Mouse (Mus musculus) forebrain, embryonic 15.5 days (tissue): Measurements from ENCODE around the gene Megf11. TPM values are rescaled to one million over a fixed set of nuclear protein-coding genes. Genes with fewer than 3 reads are reported as not detected.
"Not testable (repeated sequence)": the region's sequence is repeated elsewhere in the genome, so short reads cannot be mapped to it uniquely, and the experiment has no call there.

Experiments used
- ATAC-seq: fragments of 200-750 bp; cut with Nextera tagmentation; replicated peaks from 2 replicates; pipeline ENCODE4 v1.8.0; 2017; ENCODE audit warnings: mild to moderate bottlenecking, moderate TSS enrichment, moderate library complexity
- H3K27ac ChIP-seq: fragments of 300-500 bp; sonication (generic); replicated peaks from 2 replicates; pipeline ENCODE4 v1.5.1; 2015; ENCODE audit warnings: mild to moderate bottlenecking, inconsistent platforms
- H3K27me3 ChIP-seq: fragments of 300-500 bp; sonication (generic); 2 replicates; pipeline ENCODE4 v1.6.1; 2015; ENCODE audit warnings: inconsistent platforms
- H3K36me3 ChIP-seq: fragments of 300-500 bp; sonication (generic); 2 replicates; pipeline ENCODE4 v1.6.1; 2015; ENCODE audit warnings: mild to moderate bottlenecking, inconsistent platforms
- H3K4me1 ChIP-seq: fragments of 300-500 bp; sonication (generic); 2 replicates; pipeline ENCODE4 v1.6.1; 2015; ENCODE audit warnings: inconsistent platforms
- H3K4me2 ChIP-seq: fragments of 300-500 bp; sonication (generic); replicated peaks from 2 replicates; pipeline ENCODE4 v1.6.1; 2015; ENCODE audit warnings: mild to moderate bottlenecking, inconsistent platforms
- H3K4me3 ChIP-seq: fragments of 300-500 bp; sonication (generic); 2 replicates; pipeline ENCODE4 v1.5.1; 2015; ENCODE audit warnings: mild to moderate bottlenecking, inconsistent platforms
- H3K9ac ChIP-seq: fragments of 300-500 bp; sonication (generic); replicated peaks from 2 replicates; pipeline ENCODE4 v1.6.1; 2015; ENCODE audit warnings: mild to moderate bottlenecking, inconsistent platforms
- H3K9me3 ChIP-seq: fragments of 300-500 bp; sonication (generic); 2 replicates; pipeline ENCODE4 v1.6.1; 2016; ENCODE audit warnings: inconsistent platforms
- WGBS: fragments of 180-500 bp; shearing (Covaris S2); methylation state at CpG from one replicate; pipeline ENCODE4 v1.1.7; 2015; ENCODE audit warnings: mixed read lengths; 5-methylcytosine and 5-hydroxymethylcytosine counted together
- polyA plus RNA-seq: library from polyadenylated mRNA; unstranded; fragments of >200 nt; fragmentation: Nextera tagmentation; extraction: Ambion mirVana; gene quantifications from 2 replicates; pipeline ENCODE4 v1.2.1, GENCODE M21; 2015

Megf11 gene
- polyA plus RNA-seq, 1 experiment from 2014 or later, result 9.0 TPM

- Histone ChIP-seq H3K9me3 (no peaks in the 10 kb centered on the region), H3K27ac (no peak overlapping the region), H3K36me3 (no peaks in the 10 kb centered on the region), H3K27me3 (no peaks in the 10 kb centered on the region), H3K9ac (no peak overlapping the region), H3K4me1 (no peaks in the 10 kb centered on the region), H3K4me2 (no peak overlapping the region), H3K4me3 (no peak overlapping the region)
- ATAC-seq, result no peak
- 59% methylated on average over 4 of the region's 4 CpGs for WGBS
Measured at GRCm38 (mm10) chr9:64651689-64652088, 266.3 kb downstream of the Megf11 start.

- Histone ChIP-seq H3K4me2 (no peak overlapping the region), H3K27me3 (no peaks in the 10 kb centered on the region), H3K4me1 (no peaks in the 10 kb centered on the region), H3K36me3 (no peaks in the 10 kb centered on the region), H3K27ac (no peak overlapping the region), H3K4me3 (no peak overlapping the region), H3K9ac (no peak overlapping the region), H3K9me3 (no peaks in the 10 kb centered on the region)
- ATAC-seq, result no peak
- WGBS, result 47% methylated on average over 2 of the region's 2 CpGs
Measured at GRCm38 (mm10) chr9:64652138-64652537, 266.7 kb downstream of the Megf11 start.

- no peaks in the 10 kb centered on the region for H3K27me3 ChIP-seq
- no peak overlapping the region for H3K4me2 ChIP-seq
- no peak overlapping the region for H3K27ac ChIP-seq
- no peaks in the 10 kb centered on the region for H3K4me1 ChIP-seq
- WGBS, result 74% methylated on average over 10 of the region's 10 CpGs
- H3K4me3 ChIP-seq, result no peak overlapping the region
- H3K9ac ChIP-seq, result no peak overlapping the region
- H3K9me3 ChIP-seq, result no peaks in the 10 kb centered on the region
- no peak for ATAC-seq
- H3K36me3 ChIP-seq, result no peaks in the 10 kb centered on the region
Measured at GRCm38 (mm10) chr9:64652841-64653361, 267.5 kb downstream of the Megf11 start.

GRCm38 (mm10) chr9:64654723-64655122 lies 269.3 kb downstream of the Megf11 start:
- H3K4me2 ChIP-seq, result no peak overlapping the region
- 73% methylated on average over 10 of the region's 10 CpGs for WGBS
- ATAC-seq, result no peak
- H3K4me3 ChIP-seq, result no peak overlapping the region
- no peaks in the 10 kb centered on the region for H3K36me3 ChIP-seq
- H3K9me3 ChIP-seq, result no peaks in the 10 kb centered on the region
- 0 out of 2 replicates have a peak, but pooled peaks cover 7% of the 10 kb centered on the region for H3K4me1 ChIP-seq
- no peaks in the 10 kb centered on the region for H3K27me3 ChIP-seq
- no peak overlapping the region for H3K27ac ChIP-seq
- no peak overlapping the region for H3K9ac ChIP-seq

- Histone ChIP-seq H3K36me3 (no peaks in the 10 kb centered on the region), H3K4me2 (no peak overlapping the region), H3K4me1 (0 out of 2 replicates have a peak, but pooled peaks cover 7% of the 10 kb centered on the region), H3K9me3 (no peaks in the 10 kb centered on the region), H3K4me3 (no peak overlapping the region), H3K27me3 (no peaks in the 10 kb centered on the region), H3K9ac (no peak overlapping the region), H3K27ac (no peak overlapping the region)
- ATAC-seq, result no peak
- WGBS, result 92% methylated on average over 5 of the region's 5 CpGs
Measured at GRCm38 (mm10) chr9:64656613-64657012, 271.2 kb downstream of the Megf11 start.

GRCm38 (mm10) chr9:64660222-64660621 lies 274.8 kb downstream of the Megf11 start:
- H3K9me3 ChIP-seq, result no peaks in the 10 kb centered on the region
- H3K4me2 ChIP-seq, result no peak overlapping the region
- ATAC-seq, result no peak
- H3K36me3 ChIP-seq, result no peaks in the 10 kb centered on the region
- H3K27ac ChIP-seq, result no peak overlapping the region
- no peak overlapping the region for H3K9ac ChIP-seq
- no peak overlapping the region for H3K4me3 ChIP-seq
- H3K27me3 ChIP-seq, result no peaks in the 10 kb centered on the region
- peaks cover 18% of the 10 kb centered on the region for H3K4me1 ChIP-seq
- 66% methylated on average over 7 of the region's 7 CpGs for WGBS

- 0% methylated on average over 1 of the region's 1 CpGs for WGBS
- peak; percentile 38; the same call in 1 of the 2 replicates for ATAC-seq
Measured at GRCm38 (mm10) chr9:64664612-64665011, 279.2 kb downstream of the Megf11 start.

GRCm38 (mm10) chr9:64666549-64666948 lies 281.1 kb downstream of the Megf11 start:
- ATAC-seq, result no peak
- WGBS, result 32% methylated on average over 4 of the region's 4 CpGs

More at GRCm38 (mm10) chr9:64664612-64665011, 279.2 kb downstream of the Megf11 start:
- H3K27me3 ChIP-seq, result no peaks in the 10 kb centered on the region
- no peaks in the 10 kb centered on the region for H3K9me3 ChIP-seq
- H3K4me3 ChIP-seq, result no peak overlapping the region
- peaks cover 11% of the 10 kb centered on the region for H3K4me1 ChIP-seq
- no peaks in the 10 kb centered on the region for H3K36me3 ChIP-seq
- no peak overlapping the region for H3K9ac ChIP-seq
- peak overlapping the region; percentile 44; the same call in 1 of the 2 replicates for H3K27ac ChIP-seq
- no peak overlapping the region for H3K4me2 ChIP-seq

GRCm38 (mm10) chr9:64667513-64667912 lies 282.1 kb downstream of the Megf11 start:
- H3K4me2 ChIP-seq, result no peak overlapping the region
- H3K9me3 ChIP-seq, result no peaks in the 10 kb centered on the region
- no peak for ATAC-seq
- no peaks in the 10 kb centered on the region for H3K27me3 ChIP-seq
- H3K4me1 ChIP-seq, result peaks cover 10% of the 10 kb centered on the region
- no peak overlapping the region for H3K4me3 ChIP-seq
- H3K9ac ChIP-seq, result no peak overlapping the region
- H3K27ac ChIP-seq, result no peak overlapping the region
- WGBS, result 23% methylated on average over 5 of the region's 5 CpGs
- no peaks in the 10 kb centered on the region for H3K36me3 ChIP-seq

More at GRCm38 (mm10) chr9:64666549-64666948, 281.1 kb downstream of the Megf11 start:
- H3K4me1 ChIP-seq, result peaks cover 10% of the 10 kb centered on the region
- H3K4me3 ChIP-seq, result no peak overlapping the region
- H3K36me3 ChIP-seq, result no peaks in the 10 kb centered on the region
- no peak overlapping the region for H3K9ac ChIP-seq
- H3K27ac ChIP-seq, result no peak overlapping the region
- H3K27me3 ChIP-seq, result no peaks in the 10 kb centered on the region
- no peaks in the 10 kb centered on the region for H3K9me3 ChIP-seq
- H3K4me2 ChIP-seq, result no peak overlapping the region

GRCm38 (mm10) chr9:64668001-64668400 lies 282.6 kb downstream of the Megf11 start:
- H3K27ac ChIP-seq, result no peak overlapping the region
- no peak overlapping the region for H3K9ac ChIP-seq
- no peak overlapping the region for H3K4me3 ChIP-seq
- H3K4me2 ChIP-seq, result no peak overlapping the region
- no peaks in the 10 kb centered on the region for H3K36me3 ChIP-seq
- H3K4me1 ChIP-seq, result peaks cover 10% of the 10 kb centered on the region
- no peaks in the 10 kb centered on the region for H3K9me3 ChIP-seq
- no peaks in the 10 kb centered on the region for H3K27me3 ChIP-seq
- WGBS, result 66% methylated on average over 2 of the region's 2 CpGs
- ATAC-seq, result no peak

GRCm38 (mm10) chr9:64671341-64672319 lies 286.2 kb downstream of the Megf11 start:
- H3K27me3 ChIP-seq, ATAC-seq, H3K4me3 ChIP-seq, H3K9ac ChIP-seq, H3K4me2 ChIP-seq, H3K4me1 ChIP-seq, H3K36me3 ChIP-seq, H3K9me3 ChIP-seq, H3K27ac ChIP-seq: not testable (repeated sequence)
- 29% methylated on average over 10 of the region's 11 CpGs for WGBS
